Mouse (Mus musculus): ENCODE results near the gene Fam135a. TPM values are rescaled to one million over a fixed set of nuclear protein-coding genes. Genes with fewer than 3 reads are reported as not detected.

Gene Fam135a
- polyA plus RNA-seq, 1 experiment from 2014 or later, result 39.2 TPM

DNA sequence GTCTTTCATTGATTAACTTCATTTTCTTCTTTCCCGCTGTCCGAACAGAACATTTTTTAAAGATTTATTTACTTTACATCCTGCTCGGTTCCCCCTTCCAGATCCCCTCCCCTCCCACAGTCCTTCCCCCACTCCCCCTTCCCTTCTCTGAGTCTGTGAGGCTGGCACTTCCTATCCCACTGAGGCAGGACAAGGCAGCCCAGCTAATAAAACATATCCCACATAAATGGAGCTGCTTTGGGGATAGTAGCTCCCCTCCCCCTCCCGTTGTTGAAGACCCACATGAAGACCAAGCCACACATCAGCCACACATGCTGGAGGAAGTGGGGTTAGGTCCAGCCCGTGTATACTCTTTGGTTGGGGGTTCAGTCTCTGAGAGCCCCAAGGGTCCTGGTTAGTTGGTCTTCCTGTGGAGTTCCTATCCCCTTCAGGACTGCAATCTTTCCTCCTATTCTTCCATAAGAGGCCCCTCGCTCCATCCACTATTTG is 773 bp upstream of the Fam135a start:
- no peak for DNase-seq (ENCODE audit: low spot score)
- peak overlapping the region; percentile 96 for H3K27ac ChIP-seq
- H3K27me3 ChIP-seq (ENCODE audit: low read depth, poor library complexity, severe bottlenecking), result no peaks in the 10 kb centered on the region
- no peaks in the 10 kb centered on the region for H3K36me3 ChIP-seq
- H3K9me3 ChIP-seq (replicated peaks), result no peaks in the 10 kb centered on the region
- H3K4me1 ChIP-seq, result peaks cover 15% of the 10 kb centered on the region
- WGBS, result 66% methylated on average over 6 of the region's 6 CpGs
- peak overlapping the region; percentile 95 for H3K4me3 ChIP-seq

DNA sequence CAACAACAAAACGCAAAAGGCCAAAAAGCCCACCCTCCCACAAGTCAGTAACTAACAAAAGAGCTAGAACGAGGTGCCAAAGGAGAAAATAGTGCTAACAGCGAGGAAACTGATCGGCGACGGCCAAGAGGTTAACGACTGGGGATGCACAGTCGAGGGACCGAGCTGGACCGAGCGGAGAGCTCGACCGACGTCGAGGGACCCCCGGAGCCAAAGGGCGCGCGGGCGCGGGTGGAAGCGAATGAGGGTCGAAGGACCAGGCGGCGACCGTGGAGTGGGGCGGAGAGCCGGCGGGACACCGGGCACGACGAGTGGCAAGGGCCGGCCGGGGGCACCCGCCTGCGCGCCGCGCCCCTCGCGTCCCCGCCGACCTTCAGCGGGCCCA is 608 bp downstream of the Fam135a start:
- Histone ChIP-seq H3K4me3 (peak overlapping the region; percentile 95), H3K36me3 (no peaks in the 10 kb centered on the region), H3K4me1 (peaks cover 15% of the 10 kb centered on the region), H3K27me3 (ENCODE audit: low read depth, poor library complexity, severe bottlenecking) (no peaks in the 10 kb centered on the region), H3K27ac (peak overlapping the region; percentile 96), H3K9me3 (replicated peaks) (no peaks in the 10 kb centered on the region)
- DNase-seq (ENCODE audit: low spot score), result no peak
- under 1% methylated on average over 44 of the region's 44 CpGs for WGBS

DNA sequence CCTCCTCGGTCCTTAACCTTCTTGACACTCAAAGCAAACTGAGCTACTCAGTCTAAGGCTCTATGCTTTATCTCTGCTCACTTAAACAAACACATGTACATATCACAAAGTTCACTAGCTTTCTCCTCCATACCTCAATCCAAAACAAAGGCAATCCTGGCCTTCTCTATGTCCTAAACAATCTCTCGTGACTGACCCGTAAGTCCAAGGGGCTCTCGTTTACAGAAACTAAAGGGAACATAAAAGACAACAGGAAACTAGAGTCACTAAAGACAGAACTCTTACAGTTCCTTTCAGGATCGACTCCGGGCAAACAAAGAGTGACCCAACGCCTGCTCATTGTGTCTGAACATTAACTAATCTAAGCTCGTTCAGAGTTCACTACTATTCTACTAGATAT is 2.6 kb downstream of the Fam135a start:
- no peak for DNase-seq (ENCODE audit: low spot score)
- Histone ChIP-seq H3K36me3 (no peaks in the 10 kb centered on the region), H3K4me3 (no peak overlapping the region), H3K9me3 (replicated peaks) (no peaks in the 10 kb centered on the region), H3K27ac (no peak overlapping the region), H3K27me3 (ENCODE audit: low read depth, poor library complexity, severe bottlenecking) (no peaks in the 10 kb centered on the region), H3K4me1 (peaks cover 15% of the 10 kb centered on the region)
- 72% methylated on average over 8 of the region's 8 CpGs for WGBS

DNA sequence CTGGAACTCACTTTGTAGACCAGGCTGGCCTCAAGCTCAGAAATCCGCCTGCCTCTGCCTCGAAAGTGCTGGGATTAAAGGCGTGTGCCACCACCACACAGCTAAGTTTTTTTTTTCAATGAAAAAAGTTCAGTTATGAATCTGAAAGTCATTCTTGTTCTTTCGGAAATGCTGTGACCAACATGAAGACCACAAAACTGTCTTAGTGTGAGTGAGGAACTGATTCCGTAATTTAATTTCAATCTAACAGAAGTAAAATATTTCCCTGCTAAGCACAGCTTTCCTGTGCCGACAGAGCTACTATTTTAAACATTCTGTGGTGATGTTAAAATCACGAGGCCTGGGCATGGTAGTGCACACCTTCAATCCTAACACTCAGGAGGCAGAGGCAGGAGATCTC is 7.7 kb downstream of the Fam135a start:
- WGBS, result 92% methylated on average over 7 of the region's 7 CpGs
- H3K4me1 ChIP-seq, result no peaks in the 10 kb centered on the region

DNA sequence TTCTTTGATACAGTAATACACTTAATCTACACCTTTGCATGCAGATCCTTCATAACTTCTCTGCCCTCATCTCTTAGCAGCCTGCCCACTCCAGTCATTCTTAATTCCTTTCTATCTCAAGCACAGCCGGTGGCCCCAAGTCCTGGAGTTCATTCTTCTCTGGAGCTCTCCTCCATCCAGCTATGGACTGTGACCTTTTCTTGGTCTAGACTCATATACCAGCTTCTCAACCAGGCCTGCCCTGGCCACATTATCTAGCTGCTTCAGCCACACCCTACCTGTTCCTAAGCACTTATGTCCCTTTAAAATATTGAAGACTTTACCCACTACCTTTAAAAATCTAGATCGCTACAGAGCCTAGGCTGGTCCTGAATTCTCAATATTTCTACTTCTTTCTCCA is 9.5 kb downstream of the Fam135a start:
- H3K9me3 ChIP-seq (replicated peaks), result no peaks in the 10 kb centered on the region
- H3K27ac ChIP-seq, result no peak overlapping the region
- DNase-seq (ENCODE audit: low spot score), result no peak
- H3K4me1 ChIP-seq, result no peaks in the 10 kb centered on the region
- WGBS, result 84% methylated on average over 2 of the region's 2 CpGs
- no peak overlapping the region for H3K4me3 ChIP-seq
- no peaks in the 10 kb centered on the region for H3K27me3 ChIP-seq (ENCODE audit: low read depth, poor library complexity, severe bottlenecking)
- no peaks in the 10 kb centered on the region for H3K36me3 ChIP-seq

More for the DNA sequence above, 7.7 kb downstream of the Fam135a start:
- Histone ChIP-seq H3K27ac (no peak overlapping the region), H3K27me3 (ENCODE audit: low read depth, poor library complexity, severe bottlenecking) (no peaks in the 10 kb centered on the region), H3K36me3 (no peaks in the 10 kb centered on the region), H3K9me3 (replicated peaks) (no peaks in the 10 kb centered on the region), H3K4me3 (no peak overlapping the region)
- no peak for DNase-seq (ENCODE audit: low spot score)

DNA sequence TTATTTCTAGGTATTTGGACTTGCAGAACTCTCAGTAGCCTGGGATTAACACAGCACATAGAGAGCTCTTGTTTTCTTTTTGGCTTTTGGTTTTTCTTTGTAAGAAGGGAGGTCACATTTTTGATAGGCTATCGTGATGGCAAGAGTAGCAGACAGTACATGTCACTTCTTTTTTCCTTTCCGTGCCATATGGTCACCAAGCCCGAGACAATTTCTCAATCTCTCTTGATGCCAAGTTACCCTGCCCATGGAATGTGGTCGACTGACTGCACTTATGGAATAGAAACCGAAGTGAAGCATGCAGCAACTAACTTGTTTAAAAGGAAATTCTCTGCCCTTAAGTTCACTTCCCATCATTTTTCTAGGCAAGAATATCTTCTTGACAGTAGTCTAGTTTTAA is 10.0 kb downstream of the Fam135a start:
- Histone ChIP-seq H3K27me3 (ENCODE audit: low read depth, poor library complexity, severe bottlenecking) (no peaks in the 10 kb centered on the region), H3K4me1 (no peaks in the 10 kb centered on the region), H3K36me3 (0 out of 2 replicates have a peak, but pooled peaks cover 1% of the 10 kb centered on the region), H3K9me3 (replicated peaks) (no peaks in the 10 kb centered on the region), H3K4me3 (no peak overlapping the region), H3K27ac (no peak overlapping the region)
- DNase-seq (ENCODE audit: low spot score), result no peak
- 85% methylated on average over 5 of the region's 5 CpGs for WGBS

DNA sequence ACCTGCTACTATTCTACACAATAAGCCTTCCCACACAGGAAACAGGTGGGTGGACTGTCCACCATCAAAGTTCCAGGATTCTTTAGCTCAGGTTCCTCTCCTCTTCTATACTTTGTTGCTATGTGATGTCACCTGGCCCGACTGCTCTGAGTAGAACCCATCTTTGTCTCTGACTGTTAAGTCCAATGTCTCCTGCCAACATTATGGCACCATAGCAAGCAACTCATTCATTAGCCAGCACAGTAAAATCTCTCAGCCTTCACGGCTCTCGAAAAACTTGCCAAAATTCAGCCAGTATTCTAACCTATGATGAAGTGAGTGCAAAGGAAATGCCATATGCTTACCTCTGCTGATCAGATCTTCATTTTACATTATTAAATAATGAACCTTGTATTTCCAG is 14.0 kb downstream of the Fam135a start:
- WGBS, result 86% methylated on average over 3 of the region's 3 CpGs
- Histone ChIP-seq H3K4me3 (no peak overlapping the region), H3K9me3 (replicated peaks) (no peaks in the 10 kb centered on the region), H3K36me3 (peaks cover 9% of the 10 kb centered on the region; the same call in 1 of the 2 replicates), H3K4me1 (no peaks in the 10 kb centered on the region), H3K27ac (no peak overlapping the region), H3K27me3 (ENCODE audit: low read depth, poor library complexity, severe bottlenecking) (no peaks in the 10 kb centered on the region)
- no peak for DNase-seq (ENCODE audit: low spot score)

DNA sequence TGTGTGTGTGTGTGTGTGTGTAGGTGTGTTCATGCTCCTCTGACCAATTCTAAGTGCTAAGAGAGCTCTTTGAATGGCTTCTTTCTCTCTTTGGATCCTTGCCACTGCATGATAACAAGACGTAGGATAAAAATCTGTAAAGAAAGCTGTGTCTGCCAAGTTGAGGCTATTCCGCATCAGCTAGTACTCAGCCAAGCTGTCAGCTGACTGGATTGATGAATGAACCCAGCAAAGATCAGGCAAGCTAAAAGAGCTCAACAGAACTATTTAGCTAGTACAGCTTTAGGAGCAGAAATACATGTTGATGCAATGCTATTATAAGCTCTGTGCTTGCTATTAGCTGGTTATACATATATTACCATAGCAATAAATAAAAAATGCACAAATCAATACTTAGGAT is 25.7 kb downstream of the Fam135a start:
- Histone ChIP-seq H3K9me3 (replicated peaks) (no peaks in the 10 kb centered on the region), H3K4me1 (no peaks in the 10 kb centered on the region), H3K27ac (no peak overlapping the region), H3K4me3 (no peak overlapping the region), H3K36me3 (peaks cover 26% of the 10 kb centered on the region), H3K27me3 (ENCODE audit: low read depth, poor library complexity, severe bottlenecking) (no peaks in the 10 kb centered on the region)
- DNase-seq (ENCODE audit: low spot score), result no peak
- 87% methylated on average over 2 of the region's 2 CpGs for WGBS

DNA sequence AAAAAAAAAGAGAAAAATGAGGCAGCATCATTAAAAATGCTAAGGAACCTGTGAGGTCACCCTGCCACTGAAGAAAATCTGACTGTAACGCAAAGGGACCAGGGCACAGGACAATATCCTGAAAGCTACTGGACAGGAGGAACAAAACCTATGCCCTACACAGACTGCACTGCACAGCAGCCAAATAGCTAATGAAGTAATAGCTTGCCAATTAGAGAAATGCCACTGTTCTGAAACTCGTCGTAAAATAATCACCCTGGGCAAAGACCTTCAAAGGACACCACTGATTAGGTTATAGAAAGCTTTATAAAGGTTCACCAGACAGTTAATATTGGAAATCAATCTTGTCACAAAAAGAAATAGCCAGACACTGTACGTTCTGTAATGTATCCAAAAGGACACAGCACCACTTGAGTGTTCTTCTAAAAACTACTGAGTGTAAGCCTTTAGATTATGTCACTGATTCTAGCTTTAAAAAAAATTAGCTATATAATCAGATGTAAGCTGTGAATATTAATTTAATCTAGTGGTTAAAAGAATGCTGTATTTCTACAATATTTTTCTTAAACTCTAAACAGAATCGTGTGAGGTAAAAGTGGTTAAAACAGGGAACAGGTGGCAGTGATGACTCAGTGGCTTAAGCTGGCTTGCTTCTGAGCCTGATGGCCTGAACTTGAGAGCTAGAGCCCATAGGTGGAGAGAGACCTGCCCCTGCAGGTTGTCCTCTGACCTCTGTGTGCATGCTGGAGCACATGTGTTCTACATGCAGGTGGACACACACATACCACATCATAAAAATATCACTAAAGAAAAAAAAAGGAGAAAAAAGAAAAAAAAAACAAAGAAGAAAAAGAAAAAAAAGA is 26.5 kb downstream of the Fam135a start:
- no peak overlapping the region for H3K4me3 ChIP-seq
- H3K36me3 ChIP-seq, result peaks cover 31% of the 10 kb centered on the region
- no peaks in the 10 kb centered on the region for H3K4me1 ChIP-seq
- no peaks in the 10 kb centered on the region for H3K9me3 ChIP-seq (replicated peaks)
- H3K27me3 ChIP-seq (ENCODE audit: low read depth, poor library complexity, severe bottlenecking), result no peaks in the 10 kb centered on the region
- no peak for DNase-seq (ENCODE audit: low spot score)
- H3K27ac ChIP-seq, result no peak overlapping the region
- 86% methylated on average over 5 of the region's 5 CpGs for WGBS

DNA sequence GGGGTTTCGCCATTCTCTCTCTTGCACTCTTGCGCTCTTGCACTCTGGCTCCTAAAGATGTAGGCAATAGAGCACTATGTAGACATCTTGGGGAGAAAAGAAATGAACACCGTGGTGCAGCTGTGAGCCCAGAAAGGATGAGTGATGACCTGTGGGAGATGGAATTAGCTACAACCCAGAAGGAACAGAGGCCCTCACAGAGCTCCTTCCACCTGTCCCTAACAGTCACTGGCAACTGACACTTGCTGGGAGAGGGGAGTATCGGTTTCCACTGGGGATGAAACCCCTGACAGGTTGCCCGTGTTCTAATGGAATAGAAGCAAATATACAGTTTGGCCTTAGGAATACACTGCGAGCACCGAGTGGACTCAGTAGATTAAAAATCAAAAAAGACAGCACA is 31.3 kb downstream of the Fam135a start:
- Histone ChIP-seq H3K4me3 (no peak overlapping the region), H3K36me3 (peaks cover 31% of the 10 kb centered on the region), H3K9me3 (replicated peaks) (no peaks in the 10 kb centered on the region), H3K4me1 (no peaks in the 10 kb centered on the region), H3K27me3 (ENCODE audit: low read depth, poor library complexity, severe bottlenecking) (no peaks in the 10 kb centered on the region), H3K27ac (no peak overlapping the region)
- no peak for DNase-seq (ENCODE audit: low spot score)
- WGBS, result 95% methylated on average over 7 of the region's 7 CpGs

DNA sequence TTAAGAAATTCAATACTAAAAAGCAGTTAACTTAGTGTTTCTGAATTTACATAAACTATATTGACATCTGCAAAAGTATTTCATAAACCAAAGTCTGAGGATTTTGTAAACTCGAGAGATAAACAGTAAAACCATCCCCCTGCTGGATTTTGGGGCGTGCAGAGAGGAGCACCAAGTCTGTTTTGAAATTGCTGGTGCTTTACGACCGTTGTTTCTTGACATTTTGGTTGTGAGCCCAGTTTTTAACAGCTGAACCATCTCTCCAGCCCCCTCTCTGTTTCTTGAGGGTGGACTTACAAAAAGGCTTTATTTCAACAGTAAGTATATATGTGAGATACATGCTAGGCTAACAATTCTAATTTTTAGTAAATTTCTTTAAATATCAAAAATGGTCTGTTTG is 33.4 kb downstream of the Fam135a start:
- Histone ChIP-seq H3K36me3 (peaks cover 21% of the 10 kb centered on the region), H3K4me3 (no peak overlapping the region), H3K27me3 (ENCODE audit: low read depth, poor library complexity, severe bottlenecking) (no peaks in the 10 kb centered on the region), H3K9me3 (replicated peaks) (no peaks in the 10 kb centered on the region), H3K27ac (no peak overlapping the region), H3K4me1 (no peaks in the 10 kb centered on the region)
- 94% methylated on average over 4 of the region's 4 CpGs for WGBS
- DNase-seq (ENCODE audit: low spot score), result no peak

DNA sequence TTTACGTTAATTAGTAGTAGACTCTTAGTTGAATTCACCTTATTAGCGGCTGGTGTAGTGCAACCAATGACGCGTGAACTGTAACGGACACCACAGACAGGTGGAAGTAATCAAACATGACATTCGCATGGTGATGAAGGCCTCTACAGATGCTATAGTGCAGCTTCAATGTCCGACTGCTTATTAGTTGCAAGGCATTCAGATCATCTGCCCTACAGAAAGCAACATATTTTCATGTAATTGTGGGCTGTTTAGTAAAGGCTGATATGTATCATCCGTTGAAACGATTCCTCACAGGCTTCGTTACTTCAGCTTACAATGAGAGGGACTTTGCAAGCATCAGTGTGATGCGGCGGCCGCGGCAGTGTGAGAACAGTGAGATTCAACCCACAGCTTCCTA is 44.4 kb downstream of the Fam135a start:
- H3K36me3 ChIP-seq, result peaks cover 32% of the 10 kb centered on the region
- H3K4me1 ChIP-seq, result no peaks in the 10 kb centered on the region
- no peak for DNase-seq (ENCODE audit: low spot score)
- 94% methylated on average over 14 of the region's 14 CpGs for WGBS
- no peaks in the 10 kb centered on the region for H3K27me3 ChIP-seq (ENCODE audit: low read depth, poor library complexity, severe bottlenecking)
- H3K4me3 ChIP-seq, result no peak overlapping the region
- no peaks in the 10 kb centered on the region for H3K9me3 ChIP-seq (replicated peaks)
- H3K27ac ChIP-seq, result no peak overlapping the region

DNA sequence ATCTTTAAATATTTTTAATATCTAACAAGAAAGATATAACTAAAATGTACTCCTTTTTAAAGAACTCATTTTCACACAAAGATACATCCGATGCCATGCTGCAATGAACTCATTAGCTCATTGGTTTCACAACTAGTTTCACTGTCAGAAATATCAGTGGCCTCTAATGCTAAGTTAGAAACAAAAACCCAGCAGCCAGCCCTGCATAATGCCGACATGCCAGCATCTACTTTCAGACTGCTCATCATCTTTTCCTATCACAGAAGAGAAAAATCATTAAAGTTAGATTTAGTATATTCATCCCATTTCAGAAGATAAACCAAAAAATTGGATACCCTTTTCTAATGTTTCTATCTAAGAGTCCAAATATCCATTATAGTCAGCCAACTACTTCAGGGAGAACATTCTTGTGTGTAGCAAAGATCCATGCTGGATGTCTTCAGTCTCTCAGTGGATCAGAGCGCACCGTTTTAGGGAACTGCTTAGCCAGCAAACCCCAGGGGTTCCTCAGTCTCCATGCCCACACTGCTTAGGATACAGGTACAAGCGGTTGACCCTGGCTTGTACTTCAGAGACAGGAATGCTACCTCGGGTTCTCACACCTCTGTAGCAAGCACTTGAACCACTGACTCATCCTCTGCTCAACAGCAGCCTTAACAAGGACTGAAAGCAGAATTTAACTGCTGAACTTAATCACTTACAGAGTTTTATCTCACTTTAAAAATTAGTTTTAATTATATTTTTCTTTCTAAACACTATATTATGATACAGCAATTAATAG is 53.2 kb downstream of the Fam135a start:
- Histone ChIP-seq H3K36me3 (peaks cover 29% of the 10 kb centered on the region), H3K4me3 (no peak overlapping the region), H3K4me1 (no peaks in the 10 kb centered on the region), H3K27ac (no peak overlapping the region), H3K9me3 (replicated peaks) (no peaks in the 10 kb centered on the region), H3K27me3 (ENCODE audit: low read depth, poor library complexity, severe bottlenecking) (no peaks in the 10 kb centered on the region)
- DNase-seq (ENCODE audit: low spot score), result no peak
- WGBS, result 80% methylated on average over 6 of the region's 6 CpGs

All from limb, embryonic 10.5 days (tissue).